Mouse (Mus musculus) 3T3-L1 (cell line): Measurements from ENCODE around the gene Lrrc39.
"Not testable (repeated sequence)": the region's sequence is repeated elsewhere in the genome, so short reads cannot be mapped to it uniquely, and the experiment has no call there.

ENCODE experiments used
- DNase-seq: peaks from one replicate; pipeline ENCODE4 v3.0.0-alpha.2; 2015; ENCODE audit warnings: low read depth, low spot score

Gene Lrrc39

DNA sequence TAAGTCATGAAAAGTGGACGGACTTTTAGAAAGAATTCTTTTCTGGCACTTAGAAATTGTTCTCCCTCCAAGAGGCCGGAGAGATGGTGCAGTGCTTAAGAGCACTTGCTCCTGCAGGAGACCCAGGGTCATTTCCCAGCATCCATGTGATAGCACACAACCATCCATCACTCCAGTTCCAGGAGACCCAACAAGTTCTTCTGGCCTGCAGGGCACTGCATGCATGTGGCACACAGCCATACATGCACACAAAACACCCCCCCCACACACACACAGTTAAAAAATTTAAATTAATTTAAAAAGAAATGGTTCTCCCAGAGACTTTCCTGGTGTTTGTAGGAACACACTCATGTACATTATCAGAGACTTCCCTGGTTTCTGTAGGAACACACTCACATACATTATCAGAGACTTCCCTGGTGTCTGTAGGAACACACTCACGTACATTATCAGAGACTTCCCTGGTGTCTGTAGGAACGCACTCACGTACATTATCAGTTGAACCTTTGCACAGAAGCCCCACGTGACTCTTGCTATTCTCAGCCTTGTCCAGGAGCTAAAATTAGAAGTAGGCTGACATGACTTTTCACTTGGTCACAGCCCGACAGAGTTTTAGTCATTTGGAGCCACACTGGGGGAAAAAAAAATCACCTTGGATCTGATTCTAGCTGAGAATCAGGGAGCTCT lies at the start of gene Lrrc39:
Gene Lrrc39 (plus strand): TSS at position 566 of the 687 bp plus-strand sequence.
- peak; percentile 36 for DNase-seq

DNA sequence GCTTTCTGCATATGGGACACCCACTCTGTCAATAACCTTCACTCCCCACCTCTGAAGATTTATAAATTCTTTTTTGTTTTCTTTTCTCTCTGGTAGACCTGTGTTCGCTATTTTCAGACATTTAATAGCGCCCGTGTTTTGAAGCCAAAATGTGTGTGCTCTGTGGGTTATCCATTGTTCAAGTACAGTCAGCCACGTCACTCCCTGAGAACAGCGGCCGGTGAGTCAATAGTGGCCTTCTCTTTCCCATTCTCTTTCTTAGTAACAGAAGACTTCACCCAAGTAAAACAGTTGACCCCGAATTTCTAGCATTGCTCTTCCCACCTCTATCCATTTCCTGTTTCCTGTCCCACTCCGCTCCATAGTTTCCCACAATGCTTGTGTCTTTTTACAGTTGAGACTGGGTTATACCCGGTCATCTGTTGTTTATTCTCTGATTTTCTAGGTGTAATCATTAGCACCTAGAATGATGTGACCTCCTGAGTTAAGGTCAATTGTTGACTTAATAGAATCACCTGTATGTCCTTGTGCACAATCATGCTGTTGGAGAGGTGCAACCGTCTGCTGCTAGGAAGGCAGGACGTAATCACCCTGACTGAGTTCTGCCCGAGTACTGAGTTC lies 42.5 kb upstream of the Lrrc39 start:
- DNase-seq = no peak

DNA sequence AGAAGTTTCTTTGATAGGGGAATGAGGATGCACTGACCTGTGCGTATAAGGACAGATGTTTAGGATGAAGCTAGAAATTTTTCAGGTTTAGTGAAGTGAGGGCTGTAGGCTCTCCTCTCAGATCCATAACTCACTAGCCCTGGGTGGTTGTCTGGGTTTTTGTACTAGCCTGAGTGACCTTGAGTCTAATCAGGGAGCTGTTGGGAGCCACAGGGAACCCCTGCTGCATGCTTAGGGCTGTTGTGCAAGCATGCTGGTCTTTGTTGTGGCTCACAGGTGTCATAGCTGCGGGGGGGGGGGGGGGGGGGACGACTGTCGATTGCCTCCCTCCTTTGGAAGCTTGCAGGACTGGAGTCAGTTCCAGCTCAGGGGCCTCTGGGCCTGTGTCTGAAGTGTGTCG lies 33.0 kb upstream of the Lrrc39 start:
- DNase-seq = no peak

DNA sequence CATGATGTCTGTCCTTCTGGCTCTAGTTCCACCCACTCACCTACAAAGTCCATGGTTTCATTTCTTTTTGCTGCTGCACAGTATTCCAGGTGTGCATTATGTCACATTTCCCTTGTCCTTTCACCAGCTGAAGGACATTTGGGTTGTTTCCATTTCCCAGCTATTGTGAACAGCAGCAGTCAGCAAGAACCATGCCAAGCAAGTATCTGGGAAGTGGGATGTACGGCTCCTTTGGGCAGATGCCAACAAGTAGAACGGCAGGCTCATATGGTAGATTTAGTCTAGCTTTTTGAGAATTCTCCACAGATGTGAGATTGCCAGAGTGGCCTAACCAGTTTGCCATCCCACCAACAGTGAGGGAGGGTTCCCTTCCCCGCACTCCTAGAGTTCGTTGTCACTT lies 31.9 kb upstream of the Lrrc39 start:
- no peak for DNase-seq

DNA sequence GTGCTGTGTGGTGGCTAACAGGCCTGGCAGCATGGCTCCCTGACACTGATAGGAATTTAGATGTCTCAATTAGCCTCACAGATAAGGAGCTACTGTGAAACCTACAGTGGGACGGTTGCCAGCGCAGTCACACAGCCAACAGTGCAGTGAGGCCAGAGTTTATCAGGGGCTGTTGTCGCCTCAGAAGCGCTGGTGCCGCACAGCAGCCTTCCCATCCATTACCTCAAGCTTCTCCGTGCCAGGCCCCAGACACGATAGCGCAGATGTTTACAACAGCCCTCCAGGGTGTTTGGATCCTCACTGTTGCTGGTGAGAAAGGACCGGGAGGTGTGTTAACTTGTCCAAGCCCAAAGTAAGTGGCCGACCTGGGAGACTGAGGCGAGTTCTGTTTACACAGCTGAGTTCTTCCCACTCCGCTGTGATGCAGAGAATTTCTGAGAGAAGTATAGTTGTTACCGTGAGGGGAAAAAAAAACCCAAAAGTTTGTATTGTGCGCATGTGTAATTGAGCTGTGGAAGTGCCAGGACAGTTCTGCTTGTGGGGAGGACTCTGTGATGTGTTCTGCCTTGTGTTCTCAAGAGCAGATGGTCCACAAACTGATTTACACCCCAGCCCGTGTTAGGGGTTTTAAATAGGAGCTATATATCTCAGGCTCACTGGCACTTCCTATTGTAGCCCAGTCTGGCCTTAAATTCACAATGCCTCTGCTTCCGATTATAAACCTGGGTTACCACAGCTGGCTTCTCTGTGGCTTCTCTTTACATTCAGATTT lies 26.2 kb upstream of the Lrrc39 start:
- DNase-seq = no peak

DNA sequence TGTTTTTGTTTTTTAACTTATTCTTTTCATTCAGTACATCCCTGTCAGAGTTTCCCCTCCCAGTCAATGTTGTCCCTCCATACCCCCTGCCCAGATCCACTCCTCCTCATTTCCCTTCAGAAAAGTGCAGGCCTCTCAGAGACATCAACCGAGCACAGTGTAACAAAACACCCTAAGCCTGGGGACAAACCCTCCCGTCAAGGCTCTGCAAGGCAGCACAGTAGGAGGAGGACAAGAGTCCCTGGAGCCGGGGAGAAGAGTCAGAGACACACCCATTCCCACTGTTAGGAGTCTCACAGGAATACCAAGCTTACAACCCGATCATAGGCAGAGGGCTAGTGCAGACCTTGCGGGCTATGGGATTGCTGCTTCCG lies 25.6 kb upstream of the Lrrc39 start:
- no peak for DNase-seq

DNA sequence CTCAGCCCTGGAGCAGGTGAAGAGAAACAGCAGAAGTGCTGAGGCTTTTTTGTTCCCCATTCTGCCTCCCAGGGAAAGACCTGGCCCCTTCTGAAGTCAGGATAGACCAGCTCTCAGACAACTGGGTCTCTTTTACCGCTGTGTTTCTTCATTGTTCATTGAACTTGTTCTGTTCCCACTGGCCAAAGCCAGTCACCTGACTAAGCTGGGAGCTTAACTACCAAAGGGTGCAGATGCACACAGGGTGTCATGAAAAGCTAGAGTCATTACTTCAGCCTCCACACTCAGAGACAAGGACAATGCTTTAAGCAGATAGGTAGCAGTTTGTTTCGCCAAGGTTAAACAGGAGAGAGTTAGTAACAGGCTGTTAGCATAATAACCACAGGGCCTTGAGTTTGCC lies 20.7 kb upstream of the Lrrc39 start:
- no peak for DNase-seq

DNA sequence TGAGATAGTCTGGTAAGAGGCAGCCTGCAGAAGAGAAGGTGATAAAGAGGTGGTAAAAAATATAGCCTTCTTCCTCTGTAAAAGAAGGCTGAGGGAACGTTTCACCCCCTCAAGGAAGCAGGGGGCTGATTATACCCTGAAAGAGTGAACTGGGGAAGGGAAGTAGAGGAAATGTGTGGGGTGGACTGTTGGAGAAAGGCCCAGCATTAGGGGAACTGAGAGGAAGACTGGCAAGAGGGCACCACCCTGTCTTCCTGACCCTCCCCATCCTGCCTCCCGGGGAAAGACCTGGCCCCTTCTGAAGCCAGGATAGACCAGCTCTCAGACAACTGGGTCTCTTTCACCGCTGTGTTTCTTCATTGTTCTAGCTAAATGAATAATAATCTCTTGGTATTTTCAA lies 20.2 kb upstream of the Lrrc39 start:
- DNase-seq = no peak

DNA sequence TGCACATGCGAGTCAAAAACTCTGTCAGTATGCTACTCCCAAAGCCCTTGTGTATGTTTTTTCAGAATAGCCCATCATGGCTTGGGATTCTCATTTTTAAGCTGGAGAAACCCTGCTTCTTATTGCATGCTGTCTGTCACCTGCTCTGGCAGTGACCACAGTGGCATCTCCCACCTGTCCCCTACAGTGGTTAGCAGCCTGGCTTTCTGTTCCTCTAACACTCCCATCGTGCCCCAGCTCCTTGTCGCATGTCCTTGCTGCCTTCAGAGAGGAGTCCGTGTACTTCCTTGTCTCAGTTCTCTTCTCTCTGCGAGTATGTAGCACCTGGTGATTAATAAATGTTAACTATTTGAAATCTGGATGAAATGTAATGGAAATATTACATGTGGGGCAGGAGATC lies 15.3 kb upstream of the Lrrc39 start:
- no peak for DNase-seq

DNA sequence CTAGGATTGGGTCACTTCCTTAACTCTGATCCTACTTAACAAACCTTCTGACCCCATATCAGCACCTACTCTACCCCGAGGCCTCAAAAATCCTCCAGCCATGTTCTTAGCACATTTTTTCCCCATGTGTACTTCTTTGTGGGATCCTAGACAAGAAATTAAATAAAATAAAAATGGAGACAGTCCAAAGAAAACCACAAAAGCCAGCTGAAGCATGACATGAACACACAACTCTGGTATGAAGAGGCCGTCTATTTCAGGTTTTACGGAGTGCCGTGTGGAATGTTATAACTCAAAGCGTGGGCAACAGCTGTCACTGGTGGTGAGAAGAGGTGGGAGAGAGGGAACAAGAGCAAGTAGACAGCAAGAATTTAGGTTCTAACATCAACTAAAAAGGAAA lies 11.4 kb upstream of the Lrrc39 start:
- peak; percentile 68 for DNase-seq

DNA sequence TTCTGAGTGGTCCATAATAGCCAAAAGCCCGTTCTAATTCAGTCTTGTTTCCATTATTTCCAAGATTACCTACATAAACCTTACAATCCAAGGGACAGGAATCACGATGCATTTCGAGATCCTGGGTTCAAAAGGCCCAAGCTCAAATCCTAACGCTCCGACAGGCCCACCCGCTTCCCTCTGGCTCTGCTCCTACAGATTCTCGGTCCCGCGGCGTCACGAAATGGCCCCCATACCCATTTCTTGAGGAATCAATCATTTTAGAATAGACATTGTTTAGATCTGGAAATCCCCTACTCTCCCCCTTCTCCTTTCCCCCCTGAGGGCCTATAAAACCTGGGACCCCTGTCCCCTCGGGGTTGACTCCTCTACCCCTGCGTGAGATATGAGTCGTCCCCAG lies 1.5 kb upstream of the Lrrc39 start:
- not testable (repeated sequence) for DNase-seq

DNA sequence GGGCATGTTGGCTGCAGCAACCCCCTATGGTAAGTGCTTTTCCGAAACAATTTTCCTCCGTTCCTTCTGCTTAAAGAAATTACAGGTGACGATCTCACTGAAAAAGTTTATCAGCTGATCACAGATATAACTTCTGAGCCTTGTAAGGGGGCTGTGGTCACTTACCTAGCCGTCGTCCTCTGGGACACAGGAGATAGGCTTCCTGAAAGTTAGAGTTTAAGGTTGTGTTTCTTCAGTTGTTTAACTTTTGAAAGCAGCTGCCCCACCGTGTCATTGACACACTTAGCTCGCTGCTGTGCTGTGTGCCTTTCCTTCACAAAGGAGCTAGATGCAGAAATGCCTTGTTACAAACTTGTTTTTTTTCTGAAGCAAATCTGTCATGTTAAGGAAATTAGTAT lies 321 bp downstream of the Lrrc39 start:
- no peak for DNase-seq

DNA sequence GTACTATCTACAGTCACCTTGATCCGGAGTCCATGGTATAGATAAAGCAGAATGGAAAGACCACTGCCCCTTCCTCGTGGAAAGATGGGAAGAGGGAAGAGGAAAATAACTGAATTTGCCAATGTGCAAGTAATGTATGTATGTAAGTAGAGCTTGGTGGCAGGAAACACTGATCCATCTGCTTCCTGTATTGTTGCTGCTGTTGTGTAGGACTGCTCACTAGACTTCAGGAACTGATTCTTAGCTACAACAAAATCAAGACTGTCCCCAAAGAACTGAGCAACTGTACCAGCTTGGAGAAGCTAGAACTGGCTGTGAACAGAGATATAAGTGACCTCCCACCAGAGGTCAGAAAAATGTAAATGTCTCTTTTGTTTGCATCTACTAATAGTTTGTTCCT lies 7.9 kb downstream of the Lrrc39 start:
- DNase-seq = no peak

DNA sequence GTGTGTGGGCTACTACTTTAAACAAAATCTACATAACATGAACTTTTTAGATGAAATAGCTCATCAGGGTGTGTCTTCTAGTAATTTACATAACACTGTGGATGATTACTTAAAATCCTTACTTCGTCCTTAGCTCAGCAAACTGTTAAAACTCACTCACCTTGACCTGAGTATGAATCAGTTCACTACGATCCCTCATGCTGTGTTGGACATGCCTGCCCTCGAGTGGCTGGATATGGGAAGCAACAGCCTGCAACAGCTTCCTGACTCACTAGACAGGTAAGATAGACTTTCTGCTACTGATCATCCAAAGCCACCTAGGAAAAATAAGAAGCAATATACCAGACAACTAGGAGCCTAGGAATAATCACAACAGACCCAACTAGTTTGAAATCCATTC lies 14.5 kb downstream of the Lrrc39 start:
- peak; percentile 21 for DNase-seq

DNA sequence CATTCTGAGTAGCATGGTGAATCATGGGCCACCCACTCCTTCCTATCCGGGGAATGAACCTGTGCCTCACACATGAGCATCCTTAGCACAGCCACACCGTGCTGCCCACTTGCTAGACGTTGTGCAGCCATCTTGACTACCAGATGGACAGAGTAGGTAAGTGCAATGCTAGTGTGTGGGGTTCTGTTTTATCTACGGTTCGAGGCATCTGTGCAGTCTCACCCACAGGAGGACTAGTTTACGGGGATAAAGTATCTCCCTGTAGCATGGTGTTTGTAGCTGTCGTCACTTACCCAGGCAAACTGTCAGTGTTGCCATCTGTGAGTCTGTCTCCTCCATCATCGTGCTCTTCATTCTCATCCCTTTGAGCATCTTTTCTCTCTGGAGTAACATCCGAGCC lies 19.4 kb downstream of the Lrrc39 start:
- DNase-seq = no peak

DNA sequence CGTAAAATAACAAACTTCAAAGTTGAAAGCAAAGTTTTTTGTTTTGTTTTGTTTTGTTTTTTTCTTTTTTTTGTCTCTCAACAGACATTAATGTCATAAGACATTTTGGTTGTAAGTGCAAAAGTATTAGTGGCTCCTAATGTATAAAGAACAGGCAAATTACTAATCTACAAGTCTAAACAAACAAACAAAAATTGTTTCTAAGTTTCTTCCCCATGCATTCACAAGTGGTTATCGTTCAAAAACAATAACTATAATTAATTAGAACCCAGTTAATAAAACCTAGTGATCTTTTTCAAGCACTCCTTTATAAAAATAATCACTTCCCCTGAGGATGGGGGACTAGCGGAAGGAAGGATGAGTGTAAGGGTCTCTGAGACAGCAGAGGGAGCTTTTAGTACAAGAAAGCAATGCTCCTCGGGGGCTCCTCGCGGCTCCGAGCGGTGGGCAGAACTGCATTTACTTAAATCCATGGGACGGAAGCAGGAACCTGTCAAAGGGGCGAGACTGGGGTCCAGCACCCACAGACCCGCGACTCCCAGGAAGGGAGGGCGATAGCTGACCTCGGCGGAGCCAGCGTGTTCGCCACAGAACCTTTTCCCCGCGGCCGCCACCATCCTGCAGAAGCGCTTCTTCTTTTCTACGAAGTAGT lies 31.4 kb downstream of the Lrrc39 start:
- DNase-seq = no peak

DNA sequence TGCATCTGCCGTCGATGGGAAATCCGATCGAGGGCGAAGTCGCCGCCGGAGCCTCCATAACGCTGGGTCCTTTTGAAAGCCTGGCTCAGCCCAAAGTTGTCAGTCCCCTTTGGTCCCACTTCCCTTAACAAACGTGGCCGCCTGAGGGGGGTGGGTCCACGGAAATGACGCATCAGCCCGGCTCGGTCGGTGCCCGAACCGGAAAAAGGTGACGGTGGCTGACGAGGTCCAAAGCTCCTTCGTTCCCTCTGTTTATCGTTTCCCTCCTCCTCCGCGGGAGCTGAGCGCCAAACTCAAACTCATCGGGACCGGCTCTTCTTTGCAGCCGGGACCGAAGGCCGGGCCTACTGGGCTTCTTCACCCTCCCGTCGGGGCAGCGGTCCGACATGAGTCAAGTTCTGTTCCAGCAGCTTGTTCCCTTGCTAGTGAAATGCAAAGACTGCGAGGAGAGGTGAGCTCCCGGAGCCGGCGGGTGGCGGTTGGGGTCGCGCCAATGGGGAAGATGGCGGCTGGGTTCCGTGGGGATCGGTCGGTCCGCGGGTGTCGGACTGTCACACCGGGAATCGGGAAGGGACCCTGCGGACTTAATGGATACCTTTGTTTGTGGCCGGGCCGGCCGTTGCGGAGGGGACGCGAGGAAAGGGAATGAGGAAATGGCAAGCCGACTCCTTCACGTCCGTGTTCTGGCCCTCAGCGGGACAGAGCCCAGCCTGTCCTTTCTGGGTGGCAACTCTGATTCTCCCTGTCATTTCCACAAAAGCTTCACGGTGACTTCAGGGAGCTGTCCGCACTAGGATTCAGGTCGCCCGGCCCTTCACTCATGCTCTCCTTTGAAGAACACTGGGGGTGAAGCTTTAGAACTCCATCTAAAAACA lies 32.2 kb downstream of the Lrrc39 start, which contains the start of gene Sass6:
Gene Sass6 (plus strand): TSS at position 255 of the 875 bp plus-strand sequence.
- DNase-seq = peak; percentile 98

DNA sequence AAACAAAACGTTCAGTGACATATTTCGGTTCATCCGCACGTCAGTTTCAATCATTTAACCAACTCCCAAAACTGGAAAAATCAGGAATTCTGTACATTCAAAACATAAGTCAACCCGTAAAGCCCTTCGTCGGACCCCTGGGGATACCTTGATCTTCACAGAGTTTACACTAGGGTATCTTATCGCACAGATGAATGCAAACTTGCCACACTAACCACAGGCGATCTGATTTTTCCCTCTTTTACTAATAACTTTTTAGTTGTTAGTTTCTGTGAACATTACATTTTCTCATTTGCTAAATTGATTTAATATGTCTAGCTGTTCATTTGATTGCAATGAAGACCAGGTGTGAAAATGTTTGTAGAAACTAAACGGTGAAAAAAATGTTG lies 32.8 kb downstream of the Lrrc39 start:
- DNase-seq = no peak

DNA sequence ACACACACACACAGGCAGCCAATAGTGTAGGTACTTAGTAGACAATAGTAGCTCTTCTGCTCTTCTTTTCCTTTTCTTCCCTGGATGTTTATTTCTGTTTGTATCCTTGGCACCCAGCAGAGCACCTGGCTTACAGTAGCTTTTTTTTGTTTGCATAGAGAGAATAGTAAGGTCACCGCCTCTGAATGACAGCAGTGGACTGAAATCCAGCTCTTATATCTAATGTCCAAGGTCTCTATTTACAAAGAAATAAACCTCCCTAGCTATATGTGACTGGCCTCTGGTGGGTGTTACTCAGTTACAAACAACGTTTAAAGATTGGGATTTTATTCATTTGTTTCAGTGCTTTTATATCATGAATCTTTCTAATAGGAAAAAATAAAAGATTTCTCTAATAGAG lies 36.9 kb downstream of the Lrrc39 start:
- no peak for DNase-seq

DNA sequence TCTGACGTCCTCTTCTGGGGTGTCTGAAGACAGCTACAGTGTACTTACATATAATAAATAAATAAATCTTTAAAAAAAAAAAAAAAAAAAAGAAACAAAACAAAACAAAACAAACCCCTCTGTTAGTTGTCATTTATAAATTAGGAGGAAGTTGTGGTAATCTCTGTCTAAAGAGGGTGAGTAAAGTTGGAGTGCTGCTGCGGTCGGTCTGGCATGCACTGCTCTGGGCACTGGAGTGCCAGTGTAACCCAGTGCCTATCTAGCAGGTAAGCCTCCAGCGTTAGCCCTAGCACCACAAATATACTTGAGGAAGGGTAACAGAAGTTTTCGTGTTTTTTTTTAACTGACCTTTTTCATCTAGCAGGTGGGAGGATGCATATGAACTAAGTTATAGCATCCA lies 38.2 kb downstream of the Lrrc39 start:
- no peak for DNase-seq

DNA sequence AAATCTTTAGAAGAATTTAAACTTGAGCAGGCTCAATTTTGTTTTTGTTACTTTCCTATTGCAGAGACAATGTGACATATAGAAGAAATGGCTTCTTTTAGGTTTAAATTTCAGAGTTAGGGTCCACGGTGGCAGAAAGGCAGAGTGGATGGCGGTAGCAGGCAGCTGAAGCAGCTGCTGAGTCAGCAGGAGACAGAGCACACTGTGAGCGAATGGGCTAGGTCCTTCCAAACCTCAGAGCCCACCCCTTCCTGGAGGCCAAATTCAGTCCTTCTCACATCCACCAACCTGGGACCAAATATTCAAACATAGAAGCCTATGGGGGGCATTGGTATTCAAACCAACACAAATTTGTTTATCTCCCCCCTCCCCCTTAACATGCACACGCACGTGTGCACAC lies 39.0 kb downstream of the Lrrc39 start:
- DNase-seq = no peak
